Mouse (Mus musculus) heart, embryonic 12.5 days (tissue): ENCODE results near the gene Zcchc7. TPM values are rescaled to one million over a fixed set of nuclear protein-coding genes. Genes with fewer than 3 reads are reported as not detected.
A peak's percentile ranks its signal among the peaks of the same experiment; 100 is the strongest.
"Not testable (repeated sequence)": the region's sequence is repeated elsewhere in the genome, so short reads cannot be mapped to it uniquely, and the experiment has no call there.

Source experiments
- ATAC-seq: fragments of 200-750 bp; cut with Nextera tagmentation; 2 replicates; pipeline ENCODE4 v1.8.0; 2017; ENCODE audit warnings: moderate TSS enrichment, moderate library complexity; ENCODE audit not compliant: insufficient number of reproducible peaks, low FRiP score
- H3K27ac ChIP-seq: fragments of 300-500 bp; sonication (generic); 2 replicates; pipeline ENCODE4 v1.5.1; 2016; ENCODE audit warnings: mild to moderate bottlenecking, moderate library complexity; ENCODE audit not compliant: poor library complexity, severe bottlenecking
- H3K27me3 ChIP-seq: fragments of 300-500 bp; sonication (generic); replicated peaks from 2 replicates; pipeline ENCODE4 v1.6.1; 2016; ENCODE audit warnings: mild to moderate bottlenecking, moderate library complexity
- H3K36me3 ChIP-seq: fragments of 300-500 bp; sonication (generic); 2 replicates; pipeline ENCODE4 v1.6.1; 2016; ENCODE audit warnings: mild to moderate bottlenecking, moderate library complexity
- H3K4me1 ChIP-seq: fragments of 300-500 bp; sonication (generic); replicated peaks from 2 replicates; pipeline ENCODE4 v1.6.1; 2016; ENCODE audit warnings: mild to moderate bottlenecking
- H3K4me2 ChIP-seq: fragments of 300-500 bp; sonication (generic); 2 replicates; pipeline ENCODE4 v1.6.1; 2016; ENCODE audit warnings: mild to moderate bottlenecking, moderate library complexity
- H3K4me3 ChIP-seq: fragments of 300-500 bp; sonication (generic); 2 replicates; pipeline ENCODE4 v1.5.1; 2016; ENCODE audit warnings: mild to moderate bottlenecking
- H3K9ac ChIP-seq: fragments of 300-500 bp; sonication (generic); 2 replicates; pipeline ENCODE4 v1.6.1; 2016; ENCODE audit warnings: mild to moderate bottlenecking, moderate library complexity
- H3K9me3 ChIP-seq: fragments of 300-500 bp; sonication (generic); replicated peaks from 2 replicates; pipeline ENCODE4 v1.6.1; 2016; ENCODE audit warnings: mild to moderate bottlenecking, moderate library complexity
- WGBS: fragments of 180-500 bp; shearing (Covaris S2); methylation state at CpG from one replicate; pipeline ENCODE4 v1.1.7; 2016; 5-methylcytosine and 5-hydroxymethylcytosine counted together
- polyA plus RNA-seq: library from polyadenylated mRNA; unstranded; fragments of >200 nt; fragmentation: Nextera tagmentation; extraction: Ambion mirVana; gene quantifications from 2 replicates; pipeline ENCODE4 v1.2.1, GENCODE M21; 2016

Gene Zcchc7
- polyA plus RNA-seq, 1 experiment from 2014 or later, result 22.0 TPM

DNA sequence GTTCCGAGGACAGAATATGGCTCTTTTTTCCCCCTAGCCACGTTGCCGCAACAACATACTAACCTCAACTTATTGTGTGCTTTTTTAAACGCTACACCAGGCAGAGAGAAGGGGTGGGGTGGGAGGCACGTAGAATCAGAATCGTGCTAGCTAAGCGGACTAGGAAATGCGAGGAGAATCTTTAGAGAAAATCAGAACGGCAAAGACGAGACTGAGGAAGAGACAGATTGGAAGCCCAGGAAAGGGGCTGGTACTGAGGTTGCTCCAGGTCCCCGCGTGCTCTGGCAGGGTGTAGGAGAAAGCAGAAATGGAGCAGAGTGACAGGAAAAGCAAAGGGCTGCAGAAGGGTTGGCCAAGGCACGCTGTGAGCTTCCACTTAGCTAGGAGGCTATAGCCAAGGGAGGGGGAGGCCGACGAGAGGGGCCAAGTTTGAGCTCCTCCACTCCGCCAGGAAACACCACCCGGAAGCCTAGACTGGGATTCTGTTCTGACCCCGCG, 42.1 kb upstream of the Zcchc7 start:
- H3K9me3 ChIP-seq, result no peaks in the 10 kb centered on the region
- peaks cover 21% of the 10 kb centered on the region for H3K4me1 ChIP-seq
- no peaks in the 10 kb centered on the region for H3K36me3 ChIP-seq
- peak overlapping the region; percentile 19; the same call in 1 of the 2 replicates for H3K4me3 ChIP-seq
- ATAC-seq, result no peak
- no peak overlapping the region for H3K27ac ChIP-seq
- H3K27me3 ChIP-seq, result peaks cover 90% of the 10 kb centered on the region
- peak overlapping the region; percentile 38 for H3K4me2 ChIP-seq
- under 1% methylated on average over 19 of the region's 19 CpGs for WGBS
- no peak overlapping the region for H3K9ac ChIP-seq

GRCm38 (mm10) chr4:44714111-44714621, 41.5 kb upstream of the Zcchc7 start:
- Histone ChIP-seq H3K27me3 (peaks cover 88% of the 10 kb centered on the region), H3K9me3 (no peaks in the 10 kb centered on the region), H3K4me3 (peak overlapping the region; percentile 19), H3K4me2 (0 out of 2 replicates have a peak overlapping the region, but pooled peaks have one; percentile 38), H3K27ac (no peak overlapping the region), H3K9ac (no peak overlapping the region), H3K4me1 (peaks cover 21% of the 10 kb centered on the region), H3K36me3 (no peaks in the 10 kb centered on the region)
- WGBS, result 1% methylated on average over 27 of the region's 27 CpGs
- 0 out of 2 replicates have a peak, but pooled peaks have one; percentile 39 for ATAC-seq

DNA sequence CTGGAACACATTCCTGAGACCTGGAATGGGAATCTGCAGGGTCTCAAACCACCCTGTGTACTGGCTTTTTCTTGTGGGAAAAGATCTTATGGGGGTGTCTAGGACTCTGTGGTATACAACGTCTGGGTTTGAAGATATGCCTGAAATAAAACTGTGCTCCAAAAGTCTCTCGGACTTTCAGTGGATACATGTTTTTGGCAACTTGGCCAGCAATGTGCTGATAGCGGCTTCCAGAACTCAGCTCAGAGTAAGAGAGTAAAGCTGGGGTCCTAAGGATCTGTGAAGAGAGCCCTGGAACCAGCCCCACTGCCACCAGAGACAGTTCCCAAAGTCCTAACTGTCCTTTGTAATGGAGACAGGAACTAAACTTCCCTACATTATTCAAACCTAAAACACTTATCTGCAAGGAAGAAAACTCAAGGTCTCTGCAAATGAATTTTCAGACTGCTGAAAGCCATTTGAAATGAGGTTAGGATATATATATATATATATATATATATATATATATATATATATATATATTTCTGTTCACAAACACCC, 40.0 kb upstream of the Zcchc7 start:
- 5% methylated on average over 3 of the region's 3 CpGs for WGBS
- no peak for ATAC-seq
- H3K9me3 ChIP-seq, result no peaks in the 10 kb centered on the region
- peaks cover 21% of the 10 kb centered on the region for H3K4me1 ChIP-seq
- no peak overlapping the region for H3K9ac ChIP-seq
- H3K4me2 ChIP-seq, result no peak overlapping the region
- no peak overlapping the region for H3K4me3 ChIP-seq
- H3K36me3 ChIP-seq, result no peaks in the 10 kb centered on the region
- no peak overlapping the region for H3K27ac ChIP-seq
- H3K27me3 ChIP-seq, result peaks cover 85% of the 10 kb centered on the region

- Histone ChIP-seq H3K4me3 (no peak overlapping the region), H3K9me3 (no peaks in the 10 kb centered on the region), H3K4me1 (peaks cover 21% of the 10 kb centered on the region), H3K27me3 (peaks cover 81% of the 10 kb centered on the region), H3K4me2 (no peak overlapping the region), H3K9ac (no peak overlapping the region), H3K27ac (no peak overlapping the region), H3K36me3 (no peaks in the 10 kb centered on the region)
- WGBS, result 6% methylated on average over 10 of the region's 10 CpGs
- no peak for ATAC-seq
Observed at GRCm38 (mm10) chr4:44716391-44716790, 39.3 kb upstream of the Zcchc7 start.

- H3K4me3 ChIP-seq, result no peak overlapping the region
- no peak for ATAC-seq
- no peaks in the 10 kb centered on the region for H3K36me3 ChIP-seq
- H3K4me2 ChIP-seq, result no peak overlapping the region
- H3K9ac ChIP-seq, result no peak overlapping the region
- WGBS, result 63% methylated on average over 3 of the region's 3 CpGs
- H3K27me3 ChIP-seq, result peaks cover 71% of the 10 kb centered on the region
- peaks cover 17% of the 10 kb centered on the region for H3K4me1 ChIP-seq
- no peak overlapping the region for H3K27ac ChIP-seq
- H3K9me3 ChIP-seq, result no peaks in the 10 kb centered on the region
Observed at GRCm38 (mm10) chr4:44717676-44718075, 38.0 kb upstream of the Zcchc7 start.

- no peaks in the 10 kb centered on the region for H3K4me1 ChIP-seq
- H3K9me3 ChIP-seq, result no peaks in the 10 kb centered on the region
- H3K9ac ChIP-seq, result no peak overlapping the region
- peaks cover 49% of the 10 kb centered on the region for H3K27me3 ChIP-seq
- no peak overlapping the region for H3K4me3 ChIP-seq
- WGBS, result 86% methylated on average over 8 of the region's 8 CpGs
- H3K27ac ChIP-seq, result no peak overlapping the region
- no peaks in the 10 kb centered on the region for H3K36me3 ChIP-seq
- no peak overlapping the region for H3K4me2 ChIP-seq
- ATAC-seq, result no peak
Observed at GRCm38 (mm10) chr4:44720046-44720445, 35.6 kb upstream of the Zcchc7 start.

- no peak overlapping the region for H3K4me3 ChIP-seq
- peaks cover 48% of the 10 kb centered on the region for H3K27me3 ChIP-seq
Observed at GRCm38 (mm10) chr4:44721237-44721636, 34.4 kb upstream of the Zcchc7 start.

GRCm38 (mm10) chr4:44740471-44740870, 15.2 kb upstream of the Zcchc7 start:
- Histone ChIP-seq H3K36me3 (no peaks in the 10 kb centered on the region), H3K4me2 (no peak overlapping the region), H3K9me3 (peaks cover 4% of the 10 kb centered on the region; the same call in 1 of the 2 replicates), H3K4me3 (no peak overlapping the region), H3K4me1 (no peaks in the 10 kb centered on the region), H3K9ac (no peak overlapping the region), H3K27me3 (0 out of 2 replicates have a peak, but pooled peaks cover 5% of the 10 kb centered on the region), H3K27ac (no peak overlapping the region)
- ATAC-seq, result no peak
- 63% methylated on average over 1 of the region's 1 CpGs for WGBS

More at GRCm38 (mm10) chr4:44721237-44721636, 34.4 kb upstream of the Zcchc7 start:
- Histone ChIP-seq H3K9me3 (no peaks in the 10 kb centered on the region), H3K9ac (no peak overlapping the region), H3K27ac (no peak overlapping the region), H3K4me1 (no peaks in the 10 kb centered on the region), H3K4me2 (no peak overlapping the region), H3K36me3 (no peaks in the 10 kb centered on the region)
- 82% methylated on average over 4 of the region's 4 CpGs for WGBS
- no peak for ATAC-seq

GRCm38 (mm10) chr4:44756134-44756951, 666 bp downstream of the Zcchc7 start:
- H3K4me2 ChIP-seq, result peak overlapping the region; percentile 76
- WGBS, result under 1% methylated on average over 60 of the region's 60 CpGs
- H3K4me1 ChIP-seq, result peaks cover 7% of the 10 kb centered on the region; the same call in 1 of the 2 replicates
- peak; percentile 98 for ATAC-seq
- no peaks in the 10 kb centered on the region for H3K27me3 ChIP-seq
- peak overlapping the region; percentile 80 for H3K4me3 ChIP-seq
- no peaks in the 10 kb centered on the region for H3K36me3 ChIP-seq
- H3K27ac ChIP-seq, result peak overlapping the region; percentile 89
- H3K9me3 ChIP-seq, result no peaks in the 10 kb centered on the region
- H3K9ac ChIP-seq, result peak overlapping the region; percentile 86

GRCm38 (mm10) chr4:44757131-44757530, 1.5 kb downstream of the Zcchc7 start:
- H3K27me3 ChIP-seq, H3K36me3 ChIP-seq, H3K4me1 ChIP-seq, ATAC-seq, H3K9me3 ChIP-seq: not testable (repeated sequence)
- Histone ChIP-seq H3K4me2 (peak overlapping the region; percentile 76), H3K9ac (peak overlapping the region; percentile 86), H3K4me3 (peak overlapping the region; percentile 80), H3K27ac (peak overlapping the region; percentile 89)
- WGBS, result 8% methylated on average over 10 of the region's 10 CpGs

DNA sequence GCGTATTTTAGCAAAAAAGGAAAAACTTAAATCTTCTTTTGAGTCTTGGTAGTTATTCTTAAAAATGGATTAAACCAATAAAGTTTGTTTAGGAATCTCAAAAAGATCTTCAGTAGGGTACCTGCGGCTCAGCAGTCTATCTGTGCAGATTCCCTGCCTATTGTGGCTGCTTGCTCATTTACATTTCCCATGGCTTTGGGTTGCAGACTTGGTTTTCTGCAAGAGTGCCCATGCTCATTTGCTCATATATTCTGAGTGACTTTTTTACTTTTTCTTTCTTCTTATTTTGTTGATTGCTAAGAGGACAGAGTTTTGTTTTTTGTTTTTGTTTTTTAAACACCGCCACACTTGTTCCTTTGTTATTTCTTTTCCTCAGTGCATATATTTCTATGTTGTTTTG, 19.2 kb downstream of the Zcchc7 start:
- 0 out of 2 replicates have a peak, but pooled peaks cover 3% of the 10 kb centered on the region for H3K4me1 ChIP-seq
- no peaks in the 10 kb centered on the region for H3K9me3 ChIP-seq
- no peak overlapping the region for H3K9ac ChIP-seq
- H3K27me3 ChIP-seq, result no peaks in the 10 kb centered on the region
- peaks cover 7% of the 10 kb centered on the region; the same call in 1 of the 2 replicates for H3K36me3 ChIP-seq
- no peak overlapping the region for H3K27ac ChIP-seq
- no peak for ATAC-seq
- no peak overlapping the region for H3K4me3 ChIP-seq
- H3K4me2 ChIP-seq, result no peak overlapping the region
- WGBS, result 89% methylated on average over 3 of the region's 3 CpGs
